Mouse (Mus musculus) midbrain, embryonic 10.5 days (tissue): ENCODE measurements around the gene Ppp2r5c. TPM values are rescaled to one million over a fixed set of nuclear protein-coding genes. Genes with fewer than 3 reads are reported as not detected.

Experiments
- DNase-seq: peaks from one replicate; pipeline ENCODE4 v3.0.0-alpha.2; 2017; ENCODE audit warnings: low spot score
- H3K27ac ChIP-seq: fragments of 300-500 bp; sonication (generic); replicated peaks from 2 replicates; pipeline ENCODE4 v1.5.1; 2016; ENCODE audit warnings: mild to moderate bottlenecking
- H3K27me3 ChIP-seq: fragments of 300-500 bp; sonication (generic); 2 replicates; pipeline ENCODE4 v1.6.1; 2016; ENCODE audit warnings: low read depth, mild to moderate bottlenecking; ENCODE audit not compliant: poor library complexity, severe bottlenecking
- H3K36me3 ChIP-seq: fragments of 300-500 bp; sonication (generic); 2 replicates; pipeline ENCODE4 v1.6.1; 2016; ENCODE audit warnings: mild to moderate bottlenecking, moderate library complexity
- H3K4me1 ChIP-seq: fragments of 300-500 bp; sonication (generic); 2 replicates; pipeline ENCODE4 v1.6.1; 2016
- H3K4me3 ChIP-seq: fragments of 300-500 bp; sonication (generic); 2 replicates; pipeline ENCODE4 v1.5.1; 2016; ENCODE audit warnings: mild to moderate bottlenecking, moderate library complexity
- H3K9me3 ChIP-seq: fragments of 300-500 bp; sonication (generic); replicated peaks from 2 replicates; pipeline ENCODE4 v1.6.1; 2016; ENCODE audit warnings: mild to moderate bottlenecking
- WGBS: fragments of 180-500 bp; shearing (Covaris S2); methylation state at CpG from one replicate; pipeline ENCODE4 v1.1.7; 2016; 5-methylcytosine and 5-hydroxymethylcytosine counted together
- polyA plus RNA-seq: library from polyadenylated mRNA; unstranded; fragments of >200 nt; fragmentation: Nextera tagmentation; extraction: Ambion mirVana; gene quantifications from 2 replicates; pipeline ENCODE4 v1.2.1, GENCODE M21; 2016

Gene Ppp2r5c
- polyA plus RNA-seq, 1 experiment from 2014 or later = 142 TPM

GRCm38 (mm10) chr12:110448767-110449166 lies 1.8 kb downstream of the Ppp2r5c start:
- no peaks in the 10 kb centered on the region for H3K9me3 ChIP-seq
- peaks cover 16% of the 10 kb centered on the region for H3K27me3 ChIP-seq
- H3K27ac ChIP-seq = no peak overlapping the region
- H3K4me3 ChIP-seq = no peak overlapping the region
- H3K4me1 ChIP-seq = peaks cover 31% of the 10 kb centered on the region
- DNase-seq = no peak
- no peaks in the 10 kb centered on the region for H3K36me3 ChIP-seq
- WGBS = 57% methylated on average over 10 of the region's 10 CpGs

GRCm38 (mm10) chr12:110454223-110454622 lies 7.3 kb downstream of the Ppp2r5c start:
- peak; percentile 57 for DNase-seq
- no peak overlapping the region for H3K27ac ChIP-seq
- no peak overlapping the region for H3K4me3 ChIP-seq
- no peaks in the 10 kb centered on the region for H3K27me3 ChIP-seq
- H3K4me1 ChIP-seq = peaks cover under 1% of the 10 kb centered on the region; the same call in 1 of the 2 replicates
- 21% methylated on average over 5 of the region's 5 CpGs for WGBS
- H3K36me3 ChIP-seq = no peaks in the 10 kb centered on the region
- H3K9me3 ChIP-seq = no peaks in the 10 kb centered on the region

- Histone ChIP-seq H3K4me3 (no peak overlapping the region), H3K4me1 (no peaks in the 10 kb centered on the region), H3K27ac (no peak overlapping the region), H3K36me3 (no peaks in the 10 kb centered on the region), H3K27me3 (no peaks in the 10 kb centered on the region), H3K9me3 (no peaks in the 10 kb centered on the region)
- WGBS = 87% methylated on average over 7 of the region's 7 CpGs
- DNase-seq = no peak
Measured at GRCm38 (mm10) chr12:110456024-110456423, 9.1 kb downstream of the Ppp2r5c start.

- Histone ChIP-seq H3K36me3 (no peaks in the 10 kb centered on the region; the same call in 1 of the 2 replicates), H3K27ac (no peak overlapping the region), H3K27me3 (no peaks in the 10 kb centered on the region), H3K9me3 (no peaks in the 10 kb centered on the region), H3K4me1 (no peaks in the 10 kb centered on the region), H3K4me3 (no peak overlapping the region)
- WGBS = 94% methylated on average over 6 of the region's 6 CpGs
- DNase-seq = no peak
Measured at GRCm38 (mm10) chr12:110458667-110459066, 11.7 kb downstream of the Ppp2r5c start.

- 88% methylated on average over 18 of the region's 18 CpGs for WGBS
- H3K9me3 ChIP-seq = no peaks in the 10 kb centered on the region
- H3K4me3 ChIP-seq = no peak overlapping the region
- DNase-seq = no peak
- no peak overlapping the region for H3K27ac ChIP-seq
- no peaks in the 10 kb centered on the region for H3K27me3 ChIP-seq
- H3K4me1 ChIP-seq = no peaks in the 10 kb centered on the region
- H3K36me3 ChIP-seq = no peaks in the 10 kb centered on the region; the same call in 1 of the 2 replicates
Measured at GRCm38 (mm10) chr12:110460418-110461300, 13.7 kb downstream of the Ppp2r5c start.

GRCm38 (mm10) chr12:110463711-110464110 lies 16.8 kb downstream of the Ppp2r5c start:
- 85% methylated on average over 8 of the region's 8 CpGs for WGBS
- H3K27ac ChIP-seq = no peak overlapping the region
- H3K4me1 ChIP-seq = no peaks in the 10 kb centered on the region
- H3K36me3 ChIP-seq = peaks cover 13% of the 10 kb centered on the region
- DNase-seq = no peak
- no peak overlapping the region for H3K4me3 ChIP-seq
- H3K27me3 ChIP-seq = no peaks in the 10 kb centered on the region
- H3K9me3 ChIP-seq = no peaks in the 10 kb centered on the region

- H3K36me3 ChIP-seq = peaks cover 25% of the 10 kb centered on the region
- no peak for DNase-seq
- WGBS = 77% methylated on average over 3 of the region's 3 CpGs
- H3K9me3 ChIP-seq = no peaks in the 10 kb centered on the region
- H3K4me1 ChIP-seq = peaks cover 7% of the 10 kb centered on the region; the same call in 1 of the 2 replicates
- H3K4me3 ChIP-seq = no peak overlapping the region
- no peaks in the 10 kb centered on the region for H3K27me3 ChIP-seq
- no peak overlapping the region for H3K27ac ChIP-seq
Measured at GRCm38 (mm10) chr12:110471426-110471825, 24.5 kb downstream of the Ppp2r5c start.

GRCm38 (mm10) chr12:110472247-110472646 lies 25.3 kb downstream of the Ppp2r5c start:
- no peak overlapping the region for H3K4me3 ChIP-seq
- H3K27me3 ChIP-seq = no peaks in the 10 kb centered on the region
- no peak for DNase-seq

GRCm38 (mm10) chr12:110474497-110474896 lies 27.6 kb downstream of the Ppp2r5c start:
- WGBS = 73% methylated on average over 8 of the region's 8 CpGs
- Histone ChIP-seq H3K4me1 (peaks cover 7% of the 10 kb centered on the region; the same call in 1 of the 2 replicates), H3K27me3 (no peaks in the 10 kb centered on the region), H3K27ac (no peak overlapping the region), H3K9me3 (no peaks in the 10 kb centered on the region), H3K4me3 (no peak overlapping the region), H3K36me3 (peaks cover 11% of the 10 kb centered on the region)
- no peak for DNase-seq

More at GRCm38 (mm10) chr12:110472247-110472646, 25.3 kb downstream of the Ppp2r5c start:
- Histone ChIP-seq H3K27ac (no peak overlapping the region), H3K4me1 (peaks cover 7% of the 10 kb centered on the region; the same call in 1 of the 2 replicates), H3K36me3 (peaks cover 19% of the 10 kb centered on the region), H3K9me3 (no peaks in the 10 kb centered on the region)
- 78% methylated on average over 3 of the region's 3 CpGs for whole genome bisulfite sequencing

- H3K4me3 ChIP-seq = no peak overlapping the region
- no peak for DNase-seq
- no peaks in the 10 kb centered on the region for H3K9me3 ChIP-seq
- H3K36me3 ChIP-seq = peaks cover 7% of the 10 kb centered on the region; the same call in 1 of the 2 replicates
- H3K27ac ChIP-seq = no peak overlapping the region
- H3K27me3 ChIP-seq = no peaks in the 10 kb centered on the region
- 86% methylated on average over 9 of the region's 9 CpGs for WGBS
- H3K4me1 ChIP-seq = peaks cover 7% of the 10 kb centered on the region; the same call in 1 of the 2 replicates
Measured at GRCm38 (mm10) chr12:110476561-110476960, 29.6 kb downstream of the Ppp2r5c start.

GRCm38 (mm10) chr12:110477906-110478305 lies 31.0 kb downstream of the Ppp2r5c start:
- Histone ChIP-seq H3K36me3 (peaks cover 10% of the 10 kb centered on the region), H3K27me3 (no peaks in the 10 kb centered on the region), H3K4me3 (no peak overlapping the region), H3K4me1 (peaks cover 7% of the 10 kb centered on the region; the same call in 1 of the 2 replicates), H3K9me3 (no peaks in the 10 kb centered on the region), H3K27ac (no peak overlapping the region)
- DNase-seq = no peak
- WGBS = 89% methylated on average over 8 of the region's 8 CpGs

GRCm38 (mm10) chr12:110478601-110479008 lies 31.7 kb downstream of the Ppp2r5c start:
- 80% methylated on average over 9 of the region's 9 CpGs for WGBS
- DNase-seq = no peak
- H3K27me3 ChIP-seq = no peaks in the 10 kb centered on the region
- no peak overlapping the region for H3K27ac ChIP-seq
- no peak overlapping the region for H3K4me3 ChIP-seq
- H3K9me3 ChIP-seq = no peaks in the 10 kb centered on the region
- H3K4me1 ChIP-seq = peaks cover 7% of the 10 kb centered on the region; the same call in 1 of the 2 replicates
- peaks cover 15% of the 10 kb centered on the region for H3K36me3 ChIP-seq

- no peak for DNase-seq
- no peak overlapping the region for H3K4me3 ChIP-seq
- 88% methylated on average over 12 of the region's 12 CpGs for WGBS
Measured at GRCm38 (mm10) chr12:110479268-110479667, 32.3 kb downstream of the Ppp2r5c start.

More at GRCm38 (mm10) chr12:110479268-110479667, 32.3 kb downstream of the Ppp2r5c start:
- H3K9me3 ChIP-seq = no peaks in the 10 kb centered on the region
- no peaks in the 10 kb centered on the region for H3K27me3 ChIP-seq
- H3K36me3 ChIP-seq = peaks cover 19% of the 10 kb centered on the region
- H3K4me1 ChIP-seq = peaks cover 13% of the 10 kb centered on the region
- H3K27ac ChIP-seq = no peak overlapping the region
